Mouse (Mus musculus) inflammation-experienced regulatory T-cells (primary cell): ENCODE results near the gene Best1. TPM values are rescaled to one million over a fixed set of nuclear protein-coding genes. Genes with fewer than 3 reads are reported as not detected.

Source experiments
- polyA plus RNA-seq, 2 experiments: library from polyadenylated mRNA; unstranded; fragments of 100-300 nt; shearing (Covaris generic); gene quantifications; one replicate each; pipeline ENCODE4 v1.2.1; 2017

Gene Best1
- under 1 TPM in 1 of 2 experiments, not detected in 1; 0.33 TPM for polyA plus RNA-seq

GRCm38 (mm10) chr19:10001206-10001969, at the start of gene Best1, which contains the start of gene Rab3il1:
TSS of gene Best1 (minus strand) at chr19:10001633.
TSS of gene Rab3il1 (plus strand) at chr19:10001669.

GRCm38 (mm10) chr19:10041388-10042148, 40.1 kb upstream of the Best1 start, which contains the start of gene Fads3:
TSS of gene Fads3 (plus strand) at chr19:10041569.

GRCm38 (mm10) chr19:9980258-9980657, 21.2 kb downstream of the Best1 start, which contains the start of gene Fth1:
TSS of gene Fth1 (plus strand) at chr19:9980598.

Other genes with a start within 250 kb of the Best1 start
- not detected for gene Scgb2a2, start 154.1 kb downstream of the Best1 start, polyA plus RNA-seq
- 10 to 100 TPM; 37.1 to 42.8 TPM for gene Incenp, start 102.1 kb downstream of the Best1 start, polyA plus RNA-seq
- gene Fth1, start 21.0 kb downstream of the Best1 start, polyA plus RNA-seq, result 1,000 to 10,000 TPM; 2,093 to 2,421 TPM
- gene Rab3il1, start within 50 bp of the Best1 start, polyA plus RNA-seq, result under 1 TPM; 0.27 to 0.37 TPM
- gene Fads3, start 39.9 kb upstream of the Best1 start, polyA plus RNA-seq, result under 1 TPM in 1 of 2 experiments, not detected in 1; 0.75 TPM
- gene Fads2, start 100.1 kb upstream of the Best1 start, polyA plus RNA-seq, result 1 to 10 TPM in 1 of 2 experiments, under 1 TPM in 1; 0.33 to 1.3 TPM
- gene Fads1, start 181.3 kb upstream of the Best1 start, polyA plus RNA-seq, result 10 to 100 TPM; 13.1 to 14.9 TPM
- gene Tmem258, start 202.4 kb upstream of the Best1 start, polyA plus RNA-seq, result 100 to 1,000 TPM; 254 to 276 TPM
- gene Fen1, start 202.5 kb upstream of the Best1 start, polyA plus RNA-seq, result 10 to 100 TPM; 19.2 to 34.8 TPM
- 1 to 10 TPM in 1 of 2 experiments, under 1 TPM in 1; 0.19 to 2.5 TPM for gene Myrf, start 239.1 kb upstream of the Best1 start, polyA plus RNA-seq